Mouse (Mus musculus): ENCODE measurements at regions not wholly inside any gene's neighbourhood (a gene's known extent, or its start where the extent isn't known, plus 50 kb on each side); places are given as distances from the start of the nearest gene placed in this dataset.
A peak's percentile ranks its signal among the peaks of the same experiment; 100 is the strongest.

- TF ChIP-seq CTCF (IDR thresholded peaks at IDR 0.05; ENCODE audit: low read depth) = no peak
- no peaks in the 10 kb centered on the region for H3K4me1 ChIP-seq (ENCODE audit: insufficient read depth, low read length)
- H3K9me3 ChIP-seq (ENCODE audit: low read length) = no peaks in the 10 kb centered on the region
- H3K4me3 ChIP-seq (ENCODE audit: low read length) = no peak overlapping the region
- 65% methylated on average over 6 of the region's 6 CpGs for WGBS
- H3K36me3 ChIP-seq (ENCODE audit: insufficient read depth, low read length) = no peaks in the 10 kb centered on the region
- ATAC-seq (no peak), DNase-seq (ENCODE audit: low spot score) (no peak)
- no peak overlapping the region for H3K27ac ChIP-seq
- H3K9ac ChIP-seq (replicated peaks; ENCODE audit: low read length) = no peak overlapping the region
- H3K4me2 ChIP-seq (ENCODE audit: low read depth, low read length) = no peak overlapping the region
- no peaks in the 10 kb centered on the region for H3K27me3 ChIP-seq (ENCODE audit: insufficient read depth, low read length)
These were observed 62.9 kb upstream of the Gm2310 start for GRCm38 (mm10) chr15:8582676-8583075.

GRCm38 (mm10) chr15:8581146-8581913, 61.6 kb upstream of the Gm2310 start:
- WGBS = 63% methylated on average over 8 of the region's 8 CpGs
- no peaks in the 10 kb centered on the region for H3K9me3 ChIP-seq (ENCODE audit: low read length)
- H3K36me3 ChIP-seq (ENCODE audit: insufficient read depth, low read length) = no peaks in the 10 kb centered on the region
- H3K4me2 ChIP-seq (ENCODE audit: low read depth, low read length) = no peak overlapping the region
- no peaks in the 10 kb centered on the region for H3K27me3 ChIP-seq (ENCODE audit: insufficient read depth, low read length)
- no peaks in the 10 kb centered on the region for H3K4me1 ChIP-seq (ENCODE audit: insufficient read depth, low read length)
- no peak overlapping the region for H3K27ac ChIP-seq
- no peak overlapping the region for H3K4me3 ChIP-seq (ENCODE audit: low read length)
- ATAC-seq (no peak), DNase-seq (ENCODE audit: low spot score) (no peak)
- TF ChIP-seq CTCF (IDR thresholded peaks at IDR 0.05; ENCODE audit: low read depth) = no peak
- no peak overlapping the region for H3K9ac ChIP-seq (replicated peaks; ENCODE audit: low read length)

GRCm38 (mm10) chr15:8580077-8580476, 60.3 kb upstream of the Gm2310 start:
- H3K4me3 ChIP-seq (ENCODE audit: low read length) = no peak overlapping the region
- TF ChIP-seq CTCF (IDR thresholded peaks at IDR 0.05; ENCODE audit: low read depth) = no peak
- H3K4me1 ChIP-seq (ENCODE audit: insufficient read depth, low read length) = no peaks in the 10 kb centered on the region
- no peaks in the 10 kb centered on the region for H3K36me3 ChIP-seq (ENCODE audit: insufficient read depth, low read length)
- no peaks in the 10 kb centered on the region for H3K27me3 ChIP-seq (ENCODE audit: insufficient read depth, low read length)
- no peak for ATAC-seq
- no peak overlapping the region for H3K9ac ChIP-seq (replicated peaks; ENCODE audit: low read length)
- H3K9me3 ChIP-seq (ENCODE audit: low read length) = no peaks in the 10 kb centered on the region
- no peak overlapping the region for H3K27ac ChIP-seq
- DNase-seq (ENCODE audit: low spot score) = no peak
- no peak overlapping the region for H3K4me2 ChIP-seq (ENCODE audit: low read depth, low read length)

- Histone ChIP-seq H3K27ac (no peak overlapping the region), H3K4me3 (ENCODE audit: low read length) (no peak overlapping the region), H3K9me3 (ENCODE audit: low read length) (no peaks in the 10 kb centered on the region), H3K36me3 (ENCODE audit: insufficient read depth, low read length) (no peaks in the 10 kb centered on the region), H3K27me3 (ENCODE audit: insufficient read depth, low read length) (no peaks in the 10 kb centered on the region), H3K9ac (replicated peaks; ENCODE audit: low read length) (no peak overlapping the region), H3K4me1 (ENCODE audit: insufficient read depth, low read length) (no peaks in the 10 kb centered on the region), H3K4me2 (ENCODE audit: low read depth, low read length) (no peak overlapping the region)
- peak; percentile 69 for TF ChIP-seq CTCF (IDR thresholded peaks at IDR 0.05; ENCODE audit: low read depth)
- peak; percentile 75 for DNase-seq (ENCODE audit: low spot score)
- WGBS = 8% methylated on average over 3 of the region's 3 CpGs
- peak; percentile 74 for ATAC-seq
These were observed 57.7 kb upstream of the Gm2310 start for GRCm38 (mm10) chr15:8577480-8577881.

- no peak overlapping the region for H3K27ac ChIP-seq
- H3K27me3 ChIP-seq (ENCODE audit: insufficient read depth, low read length) = no peaks in the 10 kb centered on the region
- H3K9ac ChIP-seq (replicated peaks; ENCODE audit: low read length) = no peak overlapping the region
- WGBS = 66% methylated on average over 5 of the region's 5 CpGs
- H3K4me1 ChIP-seq (ENCODE audit: insufficient read depth, low read length) = no peaks in the 10 kb centered on the region
- no peaks in the 10 kb centered on the region for H3K36me3 ChIP-seq (ENCODE audit: insufficient read depth, low read length)
- no peak for DNase-seq (ENCODE audit: low spot score)
- no peak overlapping the region for H3K4me2 ChIP-seq (ENCODE audit: low read depth, low read length)
- no peak for ATAC-seq
- no peak for TF ChIP-seq CTCF (IDR thresholded peaks at IDR 0.05; ENCODE audit: low read depth)
- H3K4me3 ChIP-seq (ENCODE audit: low read length) = no peak overlapping the region
- H3K9me3 ChIP-seq (ENCODE audit: low read length) = no peaks in the 10 kb centered on the region
These were observed 57.2 kb upstream of the Gm2310 start for GRCm38 (mm10) chr15:8576975-8577374.

GRCm38 (mm10) chr15:8569617-8570016, 49.9 kb upstream of the Gm2310 start:
- 3% methylated on average over 11 of the region's 11 CpGs for WGBS
- no peak overlapping the region for H3K27ac ChIP-seq
- H3K4me1 ChIP-seq (ENCODE audit: insufficient read depth, low read length) = 0 out of 2 replicates have a peak, but pooled peaks cover 4% of the 10 kb centered on the region
- H3K27me3 ChIP-seq (ENCODE audit: insufficient read depth, low read length) = no peaks in the 10 kb centered on the region
- DNase-seq (ENCODE audit: low spot score) = peak; percentile 10
- H3K4me3 ChIP-seq (ENCODE audit: low read length) = peak overlapping the region; percentile 51
- H3K9me3 ChIP-seq (ENCODE audit: low read length) = no peaks in the 10 kb centered on the region
- TF ChIP-seq CTCF (IDR thresholded peaks at IDR 0.05; ENCODE audit: low read depth) = no peak
- H3K9ac ChIP-seq (replicated peaks; ENCODE audit: low read length) = peak overlapping the region; percentile 39
- H3K4me2 ChIP-seq (ENCODE audit: low read depth, low read length) = peak overlapping the region; percentile 64
- ATAC-seq = peak; percentile 64
- no peaks in the 10 kb centered on the region for H3K36me3 ChIP-seq (ENCODE audit: insufficient read depth, low read length)

Data from hindbrain, postnatal 0 days (tissue).